Mouse (Mus musculus): ENCODE measurements around the gene Gm1330. TPM values are rescaled to one million over a fixed set of nuclear protein-coding genes. Genes with fewer than 3 reads are reported as not detected.
"Not testable (repeated sequence)": the region's sequence is repeated elsewhere in the genome, so short reads cannot be mapped to it uniquely, and the experiment has no call there.

Gene Gm1330
- not detected in 2 replicates for polyA plus RNA-seq (2015; fragmentation: Nextera tagmentation; extraction: Ambion mirVana)

DNA sequence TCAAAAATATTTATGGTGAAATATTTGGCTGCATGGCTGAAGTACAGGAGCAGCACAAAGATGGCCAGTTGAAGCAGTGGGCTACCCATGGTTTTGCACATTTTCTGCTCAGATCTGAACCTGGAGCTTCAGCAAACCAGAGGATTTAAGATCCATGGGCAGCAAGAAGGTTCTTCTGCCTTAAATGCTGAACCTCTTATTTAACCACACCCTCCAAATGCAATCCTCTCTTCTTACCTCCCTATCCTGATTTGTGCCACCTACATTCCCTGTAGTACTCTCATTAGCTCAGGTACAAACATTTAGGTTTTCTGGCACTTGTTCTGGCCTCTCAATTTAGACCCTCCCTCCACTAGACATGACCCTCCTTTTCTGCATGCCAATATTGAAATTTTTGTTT is at the start of gene Gm1330:
Gene Gm1330, minus strand, starts transcription at position 101 of the 400 bp plus-strand sequence.
- no peak within 1 kb of the TSS for H3K4me2 ChIP-seq (ENCODE audit: low read depth, low read length)
- no peak within 1 kb of the TSS for H3K27ac ChIP-seq (ENCODE audit: low read length)
- no peaks in the 10 kb centered on the region for H3K4me1 ChIP-seq (ENCODE audit: control insufficient read depth, insufficient read depth, low read length)
- H3K4me3 ChIP-seq (ENCODE audit: low read length) = no peak within 1 kb of the TSS
- no peaks in the 10 kb centered on the region for H3K27me3 ChIP-seq (ENCODE audit: control insufficient read depth, insufficient read depth, low read length)
- ATAC-seq (replicated peaks; ENCODE audit: extremely low read depth, insufficient read depth, low FRiP score) = no peak
- H3K9me3 ChIP-seq (replicated peaks; ENCODE audit: control insufficient read depth, low read length) = no peaks in the 10 kb centered on the region
- no peak within 1 kb of the TSS for H3K9ac ChIP-seq (ENCODE audit: low read length)
- no peaks in the 10 kb centered on the region for H3K36me3 ChIP-seq (ENCODE audit: control insufficient read depth, insufficient read depth)

DNA sequence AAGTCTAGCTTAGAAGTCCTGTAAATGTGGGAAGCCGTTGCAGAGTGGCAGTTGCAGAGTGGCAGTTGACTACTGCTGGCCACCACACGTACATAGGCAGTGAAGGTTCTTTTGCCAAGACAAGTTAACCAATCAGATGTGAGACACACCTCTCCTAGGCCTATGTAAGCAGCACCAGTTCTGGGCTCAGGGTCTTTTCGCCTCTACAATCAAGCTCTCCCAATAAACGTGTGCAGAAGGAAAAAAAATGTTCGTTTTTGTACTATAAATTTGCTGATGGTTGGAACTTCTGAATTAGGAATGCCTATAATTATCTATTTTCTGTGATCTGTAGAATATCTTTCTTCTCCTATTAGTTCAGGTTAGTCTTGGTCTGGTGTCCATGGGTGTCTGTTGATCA is 14.1 kb upstream of the Gm1330 start, which contains the start of gene Gm10750:
Gene Gm10750, minus strand, starts transcription at position 101 of the 400 bp plus-strand sequence.
- not testable (repeated sequence) for H3K27me3 ChIP-seq (ENCODE audit: control insufficient read depth, insufficient read depth, low read length); H3K4me1 ChIP-seq (ENCODE audit: control insufficient read depth, insufficient read depth, low read length); ATAC-seq (replicated peaks; ENCODE audit: extremely low read depth, insufficient read depth, low FRiP score); H3K4me2 ChIP-seq (ENCODE audit: low read depth, low read length); H3K4me3 ChIP-seq (ENCODE audit: low read length); H3K36me3 ChIP-seq (ENCODE audit: control insufficient read depth, insufficient read depth); H3K9ac ChIP-seq (ENCODE audit: low read length); H3K27ac ChIP-seq (ENCODE audit: low read length); H3K9me3 ChIP-seq (replicated peaks; ENCODE audit: control insufficient read depth, low read length)
- 64% methylated on average over 5 of the region's 5 CpGs for WGBS

DNA sequence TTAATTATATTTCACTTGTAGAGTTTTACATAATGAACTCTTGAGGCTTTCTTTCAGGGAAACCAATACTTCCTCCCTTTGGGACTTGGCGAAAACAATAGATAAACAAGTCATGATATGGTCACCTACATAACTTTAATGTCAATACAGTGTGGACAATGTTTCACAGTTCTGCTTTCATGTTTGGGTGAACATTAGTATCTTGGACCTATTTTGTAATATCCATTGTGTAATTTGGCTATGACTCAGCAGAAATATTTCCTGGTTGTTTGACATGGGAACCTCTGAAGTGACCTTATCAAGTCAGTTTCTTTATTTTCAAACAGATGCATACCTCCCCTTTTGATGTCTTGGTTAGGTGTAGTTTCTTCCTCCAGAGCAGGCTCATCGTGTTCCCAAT is 1.8 kb upstream of the Gm1330 start:
- Histone ChIP-seq H3K4me1 (ENCODE audit: control insufficient read depth, insufficient read depth, low read length) (no peaks in the 10 kb centered on the region), H3K4me2 (ENCODE audit: low read depth, low read length) (no peak overlapping the region), H3K36me3 (ENCODE audit: control insufficient read depth, insufficient read depth) (no peaks in the 10 kb centered on the region), H3K4me3 (ENCODE audit: low read length) (no peak overlapping the region), H3K27me3 (ENCODE audit: control insufficient read depth, insufficient read depth, low read length) (no peaks in the 10 kb centered on the region), H3K27ac (ENCODE audit: low read length) (no peak overlapping the region), H3K9ac (ENCODE audit: low read length) (no peak overlapping the region), H3K9me3 (replicated peaks; ENCODE audit: control insufficient read depth, low read length) (no peaks in the 10 kb centered on the region)
- WGBS = 55% methylated on average over 2 of the region's 2 CpGs
- no peak for ATAC-seq (replicated peaks; ENCODE audit: extremely low read depth, insufficient read depth, low FRiP score)

DNA sequence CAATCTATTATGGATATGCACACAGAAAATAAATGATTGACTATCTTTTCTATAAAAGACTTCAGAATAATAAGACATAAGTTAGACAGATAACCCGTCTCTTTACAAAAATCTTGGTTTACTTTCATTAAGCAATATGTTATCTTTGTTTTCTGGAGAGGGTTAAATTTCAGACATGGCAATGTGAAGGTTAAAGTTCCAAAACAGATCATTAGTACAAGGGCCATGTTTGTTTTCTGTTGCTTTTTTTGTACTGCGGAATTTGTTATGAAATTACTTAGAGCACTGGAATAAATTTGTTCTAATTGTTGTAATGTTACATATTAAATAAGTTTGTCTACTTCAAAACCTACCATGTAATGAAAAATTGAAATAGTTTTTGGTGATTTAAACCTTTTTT is 7.9 kb downstream of the Gm1330 start:
- H3K4me2 ChIP-seq (ENCODE audit: low read depth, low read length) = no peak overlapping the region
- H3K27me3 ChIP-seq (ENCODE audit: control insufficient read depth, insufficient read depth, low read length) = no peaks in the 10 kb centered on the region
- no peaks in the 10 kb centered on the region for H3K4me1 ChIP-seq (ENCODE audit: control insufficient read depth, insufficient read depth, low read length)
- H3K27ac ChIP-seq (ENCODE audit: low read length) = no peak overlapping the region
- no peak for ATAC-seq (replicated peaks; ENCODE audit: extremely low read depth, insufficient read depth, low FRiP score)
- H3K4me3 ChIP-seq (ENCODE audit: low read length) = no peak overlapping the region
- no peak overlapping the region for H3K9ac ChIP-seq (ENCODE audit: low read length)
- no peaks in the 10 kb centered on the region for H3K9me3 ChIP-seq (replicated peaks; ENCODE audit: control insufficient read depth, low read length)
- H3K36me3 ChIP-seq (ENCODE audit: control insufficient read depth, insufficient read depth) = no peaks in the 10 kb centered on the region
- WGBS = 72% methylated on average over 2 of the region's 2 CpGs

Other genes starting within 250 kb of the Gm1330 start
- gene Cst11, start 231.8 kb downstream of the Gm1330 start, polyA plus RNA-seq (2015; fragmentation: Nextera tagmentation; extraction: Ambion mirVana) = not detected in 2 replicates
- gene 8030411F24Rik, start 221.2 kb downstream of the Gm1330 start, polyA plus RNA-seq (2015; fragmentation: Nextera tagmentation; extraction: Ambion mirVana) = not detected in 2 replicates
- gene Cst12, start 213.9 kb downstream of the Gm1330 start, polyA plus RNA-seq (2015; fragmentation: Nextera tagmentation; extraction: Ambion mirVana) = not detected in 2 replicates
- gene Cst8, start 204.5 kb downstream of the Gm1330 start, polyA plus RNA-seq (2015; fragmentation: Nextera tagmentation; extraction: Ambion mirVana) = not detected in 2 replicates
- not detected in 2 replicates for gene Cst13, start 183.2 kb downstream of the Gm1330 start, polyA plus RNA-seq (2015; fragmentation: Nextera tagmentation; extraction: Ambion mirVana)
- 2.8 and 4.5 TPM in 2 replicates for gene Cst9, start 168.1 kb downstream of the Gm1330 start, polyA plus RNA-seq (2015; fragmentation: Nextera tagmentation; extraction: Ambion mirVana)
- gene 9230104L09Rik, start 138.2 kb downstream of the Gm1330 start, polyA plus RNA-seq (2015; fragmentation: Nextera tagmentation; extraction: Ambion mirVana) = 0.38 and 0.71 TPM in 2 replicates
- 721 and 724 TPM in 2 replicates for gene Cst3, start 127.6 kb downstream of the Gm1330 start, polyA plus RNA-seq (2015; fragmentation: Nextera tagmentation; extraction: Ambion mirVana)
- not detected in 2 replicates for gene Gm10750, start 14.0 kb upstream of the Gm1330 start, polyA plus RNA-seq (2015; fragmentation: Nextera tagmentation; extraction: Ambion mirVana)

Data from heart, embryonic 16.5 days (tissue).